Mouse (Mus musculus) T-helper 1 cell (primary cell): ENCODE measurements around the gene Cdyl.
"Not testable (repeated sequence)": the region's sequence is repeated elsewhere in the genome, so short reads cannot be mapped to it uniquely, and the experiment has no call there.

Experiments
- in situ Hi-C: fragments of 300-600 bp; cut with MboI, MseI; formaldehyde crosslinking; loops from one replicate; pipeline ENCODE4 v1.15.1; 2025; ENCODE audit warnings: high pct_unique_total_duplicates

Gene Cdyl

GRCm38 (mm10) chr13:35833941-35834340 lies 174.3 kb downstream of the Cdyl start:
- in situ Hi-C loops = no loop called here

DNA sequence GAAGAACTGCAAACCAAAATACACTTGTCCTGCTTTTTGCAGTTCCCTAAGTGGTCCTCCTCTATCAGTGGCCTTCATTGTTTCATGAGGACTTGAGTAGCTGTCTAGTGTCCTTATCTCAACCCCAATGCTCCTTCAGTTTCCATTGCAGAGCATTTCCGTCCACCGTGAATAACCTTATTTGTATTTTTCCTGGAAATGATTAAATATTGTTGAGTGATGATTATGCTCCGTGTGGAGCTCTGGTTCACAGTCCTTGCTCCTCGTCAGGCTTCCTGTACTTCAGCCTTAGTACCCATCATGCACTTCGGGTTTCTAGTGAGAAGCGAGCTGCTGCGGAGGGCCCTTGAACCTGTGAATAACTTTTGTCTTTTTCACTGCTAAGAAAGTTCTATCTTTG lies 176.0 kb downstream of the Cdyl start:
- in situ Hi-C loops = no loop called here

- in situ Hi-C loops = not testable (repeated sequence)
Observed at GRCm38 (mm10) chr13:35836501-35836900, 176.9 kb downstream of the Cdyl start.

GRCm38 (mm10) chr13:35840102-35840501 lies 180.5 kb downstream of the Cdyl start:
- in situ Hi-C loops = no loop called here

DNA sequence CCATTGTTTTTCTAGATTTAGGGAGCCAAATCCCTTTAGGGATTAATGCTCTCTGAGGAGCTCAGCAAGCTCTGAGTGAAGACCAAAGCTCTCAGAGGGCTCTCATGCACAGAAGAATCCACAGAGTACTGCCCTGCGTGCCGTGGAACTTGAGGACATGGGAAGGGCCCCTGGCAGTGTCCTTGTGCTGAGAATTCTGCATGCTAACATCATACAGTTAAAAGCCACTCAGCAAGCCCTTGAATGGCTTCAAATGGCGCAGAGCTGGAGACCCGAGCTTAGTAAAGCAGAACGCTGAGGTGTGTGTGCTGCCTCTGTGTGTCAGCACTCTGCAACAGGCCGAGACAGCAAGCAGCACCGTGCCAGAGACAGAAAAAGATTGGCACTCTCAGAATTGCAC lies 183.8 kb downstream of the Cdyl start:
- in situ Hi-C loops = no loop called here

GRCm38 (mm10) chr13:35845306-35845705 lies 185.7 kb downstream of the Cdyl start:
- in situ Hi-C loops = no loop called here

DNA sequence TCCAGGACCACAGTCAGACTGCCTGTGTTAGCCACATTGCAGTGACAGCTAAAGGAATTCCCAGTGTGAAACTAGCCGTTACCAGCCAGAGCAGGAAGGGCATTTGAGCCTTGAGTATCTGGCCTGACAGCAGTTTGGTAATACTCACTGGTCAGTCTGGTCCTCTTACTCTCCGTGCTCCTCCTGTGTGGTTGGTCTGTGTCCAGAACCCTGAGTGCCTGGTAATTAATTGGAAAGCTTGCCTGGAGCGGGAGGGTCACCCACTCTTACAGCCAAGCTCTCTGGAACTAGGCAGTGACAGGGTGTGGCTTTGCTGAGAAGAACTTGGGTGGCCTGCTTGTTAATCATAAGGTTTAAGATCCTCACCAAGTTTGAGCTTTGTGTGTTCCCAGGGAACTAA lies 189.1 kb downstream of the Cdyl start:
- in situ Hi-C loops = no loop called here

DNA sequence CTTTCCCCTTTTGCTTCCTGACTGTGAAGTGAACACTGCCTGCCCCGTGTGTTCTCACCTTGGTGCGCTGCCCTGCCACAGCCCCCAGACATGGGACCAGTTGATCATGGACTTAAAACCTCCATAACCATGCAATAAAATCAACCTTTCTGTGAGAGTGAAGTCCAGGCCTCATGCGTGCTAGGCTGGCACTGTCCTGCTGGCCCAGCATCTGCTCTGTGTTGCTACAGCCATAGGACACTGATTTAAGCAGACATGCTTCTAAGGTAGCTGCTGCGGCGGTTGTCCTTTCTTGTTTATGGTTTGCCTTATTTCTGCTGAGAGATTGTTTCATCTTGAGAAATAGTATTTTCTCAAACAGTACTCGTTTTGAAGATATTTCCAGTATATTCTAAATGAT lies 191.9 kb downstream of the Cdyl start:
- in situ Hi-C loops = no loop called here

GRCm38 (mm10) chr13:35852851-35853575 lies 193.4 kb downstream of the Cdyl start:
- in situ Hi-C loops = no loop called here

- in situ Hi-C loops = no loop called here
Observed at GRCm38 (mm10) chr13:35857486-35857885, 197.9 kb downstream of the Cdyl start.

DNA sequence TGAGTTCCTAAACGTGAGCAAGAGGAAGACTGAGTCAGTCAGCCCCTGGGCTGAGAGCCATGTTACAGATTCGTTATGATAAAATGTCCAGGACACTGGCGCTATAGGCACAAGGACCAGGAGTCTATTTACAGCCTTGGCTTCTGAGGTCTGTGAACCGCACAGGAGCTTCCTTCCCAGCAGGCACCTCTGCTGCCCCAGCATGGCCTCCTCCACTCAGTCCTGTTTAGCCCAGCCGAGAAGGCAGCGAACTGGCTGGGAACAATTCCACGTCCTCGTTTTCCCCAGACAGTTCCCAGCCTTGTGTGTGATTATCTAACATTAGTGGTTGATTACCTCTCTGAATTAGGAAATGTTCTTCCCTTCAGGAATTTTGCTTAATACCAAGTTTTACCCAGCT lies 201.3 kb downstream of the Cdyl start:
- in situ Hi-C loops = no loop called here

GRCm38 (mm10) chr13:35870659-35871058 lies 211.0 kb downstream of the Cdyl start:
- in situ Hi-C loops = no loop called here

DNA sequence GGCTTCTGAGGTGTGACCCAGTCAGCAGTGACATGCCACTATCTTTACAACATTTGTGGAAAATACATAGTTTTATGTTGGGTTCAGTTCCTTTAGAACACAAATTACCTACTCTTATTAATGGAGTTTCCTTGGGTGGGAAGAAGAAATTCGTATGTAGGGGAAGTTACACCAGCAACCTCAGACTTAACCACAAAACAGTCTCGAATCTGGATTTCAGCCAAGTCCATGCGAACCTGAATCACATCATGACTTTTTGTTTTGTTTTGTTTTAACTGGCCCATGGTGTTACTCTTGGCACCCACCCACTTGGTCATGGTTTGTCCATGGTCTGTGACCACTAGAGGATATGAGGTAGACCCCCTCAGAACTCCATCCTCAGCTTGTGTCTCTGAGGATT lies 211.5 kb downstream of the Cdyl start:
- in situ Hi-C loops = no loop called here

DNA sequence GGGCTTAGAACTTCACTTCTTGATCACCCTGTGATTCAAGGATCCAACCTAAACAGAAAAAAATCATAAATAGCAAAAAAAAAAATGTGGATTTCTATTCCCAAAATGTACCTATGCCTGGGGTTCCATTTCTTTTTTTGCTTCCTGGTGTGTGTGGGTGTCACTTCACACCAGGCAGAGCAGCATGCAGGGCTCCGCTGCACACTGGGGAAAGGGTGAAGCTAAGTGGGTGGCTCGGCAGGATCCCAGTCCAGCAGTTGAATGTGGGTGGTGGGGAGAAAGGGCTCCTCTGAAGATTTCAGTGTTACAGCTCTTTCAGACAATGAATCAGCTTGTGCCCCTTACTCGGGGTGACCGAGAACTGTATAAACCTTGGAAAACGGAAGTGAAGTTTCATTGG lies 215.8 kb downstream of the Cdyl start:
- in situ Hi-C loops = no loop called here

DNA sequence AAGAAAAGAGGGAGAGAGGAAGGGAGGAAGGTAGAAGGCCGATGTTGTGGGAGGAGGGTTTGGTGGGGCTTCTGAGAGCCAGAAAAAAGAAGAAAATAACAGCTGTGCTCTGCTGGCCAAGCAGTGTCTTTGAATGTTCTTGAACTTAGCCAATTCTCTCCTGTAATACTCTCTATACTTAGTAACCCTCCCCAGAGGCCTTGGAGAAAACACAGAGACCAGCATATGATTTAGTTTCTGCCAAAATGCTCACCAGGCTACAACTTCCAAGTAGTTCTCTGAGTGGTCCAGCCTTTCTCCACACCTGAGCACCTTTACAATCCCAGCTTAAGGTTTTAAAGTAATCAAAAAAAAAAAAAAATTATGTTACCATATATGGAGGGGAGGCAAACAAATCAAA lies 218.6 kb downstream of the Cdyl start:
- in situ Hi-C loops = no loop called here

- in situ Hi-C loops = no loop called here
Observed at GRCm38 (mm10) chr13:35879068-35879467, 219.4 kb downstream of the Cdyl start.

GRCm38 (mm10) chr13:35879519-35879918 lies 219.9 kb downstream of the Cdyl start:
- in situ Hi-C loops = no loop called here

DNA sequence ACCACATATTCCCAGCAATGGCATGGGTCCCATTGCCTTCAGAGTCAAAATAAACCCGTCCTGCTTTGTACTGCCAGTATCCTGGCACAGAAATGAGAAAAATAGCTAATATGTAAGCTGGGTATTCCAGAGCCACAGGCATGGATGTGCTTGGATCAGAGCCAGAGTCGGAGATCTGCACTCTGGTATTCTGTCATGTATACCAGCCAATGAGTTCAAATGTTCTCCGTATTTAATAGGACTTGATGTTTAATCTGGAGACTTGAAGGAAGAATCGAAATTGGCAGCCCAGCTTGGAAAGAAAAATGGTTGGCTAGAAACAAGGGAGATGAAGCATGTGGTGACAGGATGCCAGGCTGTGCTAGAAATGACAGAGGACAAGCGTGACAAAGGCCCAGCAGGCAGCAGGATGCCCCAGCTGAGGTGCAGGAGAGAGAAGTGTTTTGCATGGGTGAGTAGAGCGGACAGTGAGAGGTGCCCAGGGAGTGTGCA lies 221.0 kb downstream of the Cdyl start:
- in situ Hi-C loops = no loop called here

DNA sequence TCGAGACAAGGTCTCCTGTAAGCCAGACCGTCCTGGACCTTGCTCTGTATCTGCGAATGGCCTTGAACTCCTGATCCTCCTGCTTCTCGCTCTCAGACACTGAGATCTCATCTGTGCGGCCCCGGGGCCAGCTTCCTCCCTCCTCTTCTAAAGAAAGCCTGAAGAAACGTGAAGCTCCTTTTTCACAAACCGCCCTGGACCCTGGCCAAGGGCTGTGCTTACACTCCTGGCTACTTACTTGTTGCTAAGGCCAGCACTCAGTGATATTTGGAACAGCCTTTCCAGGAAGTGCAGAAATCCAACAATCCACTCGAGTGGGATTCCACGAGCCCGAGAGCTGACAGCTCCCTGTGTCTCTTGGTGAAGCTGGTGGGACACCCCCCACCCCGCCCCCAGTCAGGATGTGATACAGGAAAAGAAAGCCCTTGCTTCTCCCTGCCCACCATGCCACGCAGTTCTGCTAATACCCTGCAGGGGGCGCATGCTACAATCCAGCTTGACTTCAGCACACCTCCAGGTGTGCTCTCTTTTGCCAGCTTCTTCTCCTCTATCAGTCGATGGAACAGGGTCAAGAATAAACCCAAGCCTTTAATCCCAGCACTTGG lies 226.6 kb downstream of the Cdyl start:
- in situ Hi-C loops = loop anchor here (5.0 kb wide), 1 partner anchor 56 kb away; no protein-coding TSS in a partner anchor

DNA sequence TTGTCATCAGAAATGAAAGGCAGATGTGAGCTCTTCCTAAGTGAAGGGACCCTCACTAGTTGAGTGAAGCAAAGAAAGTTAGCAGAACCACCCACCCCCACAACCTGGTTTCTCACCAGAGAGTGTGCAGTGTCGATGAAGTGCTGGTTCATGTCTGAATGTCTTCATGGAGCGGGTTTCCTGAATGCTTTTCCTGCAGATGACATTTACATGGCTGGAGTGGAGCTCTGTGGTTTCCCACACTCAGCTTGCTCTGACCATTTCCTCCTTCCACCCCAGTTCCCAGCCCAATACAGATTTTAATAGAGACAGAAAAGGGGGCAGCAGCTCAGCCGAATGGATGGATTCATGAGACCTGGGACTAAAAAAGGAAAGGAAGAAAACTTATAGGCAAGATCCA lies 233.2 kb downstream of the Cdyl start:
- in situ Hi-C loops = no loop called here

DNA sequence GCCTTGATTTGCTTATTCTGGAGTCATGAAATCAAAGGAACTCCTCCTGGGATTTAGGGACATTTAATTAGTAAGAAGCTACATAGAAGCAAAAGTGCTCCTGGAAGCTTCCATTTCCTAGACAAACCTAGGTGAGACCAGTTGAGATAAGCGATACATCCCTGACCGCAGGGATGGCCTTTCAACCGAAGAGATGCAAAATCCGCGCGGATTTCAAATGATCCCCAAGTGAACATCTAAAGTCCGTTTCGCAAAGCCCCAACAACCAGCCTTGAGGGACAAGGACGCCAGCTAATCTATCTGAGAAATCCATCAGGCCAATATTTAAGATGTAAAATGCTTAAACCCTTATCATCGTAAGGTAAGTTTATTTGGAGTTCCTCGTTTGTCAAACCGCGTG lies 245.7 kb downstream of the Cdyl start:
- in situ Hi-C loops = no loop called here

DNA sequence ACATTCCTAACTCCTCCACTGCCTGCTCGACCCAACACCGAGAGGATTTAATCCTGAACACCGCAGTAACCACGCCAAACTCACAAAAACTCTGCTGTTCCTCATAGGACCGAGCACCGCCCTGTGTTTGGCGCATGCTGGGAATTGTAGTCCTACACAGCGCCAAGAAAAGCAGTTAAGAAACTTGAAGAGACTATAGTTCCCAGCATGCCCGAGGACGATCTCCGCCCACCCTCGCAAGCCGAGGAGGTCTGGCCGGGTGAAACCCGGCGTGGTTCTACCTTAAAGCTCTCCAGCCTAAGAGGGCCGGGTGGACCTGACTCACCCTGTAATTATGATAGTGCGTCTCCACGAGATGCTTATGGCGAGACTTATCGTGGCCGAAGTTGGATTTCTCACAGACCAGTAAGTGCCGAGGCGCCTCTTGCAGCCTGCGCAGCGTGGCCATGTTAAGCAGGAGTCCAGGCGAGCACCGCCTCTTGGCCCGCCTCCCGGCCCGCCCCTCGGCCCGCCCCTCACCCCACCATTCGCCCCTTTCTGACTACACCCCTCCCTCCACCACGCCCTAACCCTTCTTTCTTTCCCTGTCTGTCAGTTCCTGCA lies 246.3 kb downstream of the Cdyl start, which contains the start of gene Rpp40:
Gene Rpp40, minus strand, starts transcription at position 481 of the 603 bp plus-strand sequence.
- in situ Hi-C loops = no loop called here

GRCm38 (mm10) chr13:35911476-35911875 lies 251.8 kb downstream of the Cdyl start:
- in situ Hi-C loops = no loop called here
